Mouse (Mus musculus) lung, postnatal 10 days (tissue): ENCODE measurements around the gene Cradd.

Experiments
- DNase-seq: peaks from one replicate; pipeline ENCODE4 v3.0.0; 2021

Gene Cradd

GRCm38 (mm10) chr10:95149666-95150065 lies 174.3 kb downstream of the Cradd start:
- no peak for DNase-seq

GRCm38 (mm10) chr10:95148641-95149040 lies 175.3 kb downstream of the Cradd start:
- DNase-seq, result no peak

GRCm38 (mm10) chr10:95147136-95147901 lies 176.6 kb downstream of the Cradd start:
- DNase-seq, result no peak

GRCm38 (mm10) chr10:95146491-95146890 lies 177.4 kb downstream of the Cradd start:
- DNase-seq, result peak; percentile 79

DNA sequence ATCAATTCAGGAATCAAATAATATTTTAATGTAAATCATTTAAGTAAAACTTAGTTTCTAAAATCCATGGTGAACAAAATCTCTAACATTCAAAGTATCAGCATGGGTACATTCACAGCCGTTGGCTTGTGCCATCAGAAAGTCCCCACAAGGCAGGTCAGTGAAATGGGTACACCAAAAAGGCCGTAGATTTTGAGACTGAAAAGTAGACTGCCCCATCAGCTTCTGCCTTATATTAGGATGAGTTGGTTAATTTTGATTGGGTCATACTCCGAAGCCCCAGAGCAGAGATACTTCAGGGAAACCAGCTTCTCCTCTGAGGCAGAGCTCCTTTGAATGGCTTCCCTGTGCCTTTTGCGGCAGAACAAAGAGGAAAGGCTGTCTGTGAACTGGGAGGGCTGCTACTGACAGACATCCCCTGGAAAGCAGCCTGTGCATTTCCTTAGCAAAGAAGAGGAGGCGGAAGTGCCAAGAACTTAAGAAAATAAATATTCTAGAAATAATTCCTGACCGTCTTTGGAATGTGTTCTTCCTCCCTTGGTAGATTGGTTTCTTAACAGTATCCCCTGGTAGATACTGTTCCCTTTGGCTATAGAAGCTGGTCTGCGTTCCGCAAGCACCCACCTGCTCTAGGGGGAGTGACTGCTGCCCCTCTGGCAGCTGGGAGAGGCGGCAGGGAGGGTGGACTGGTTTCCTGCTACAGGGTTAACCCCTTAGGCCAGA lies 178.6 kb downstream of the Cradd start:
- DNase-seq, result peak; percentile 68

DNA sequence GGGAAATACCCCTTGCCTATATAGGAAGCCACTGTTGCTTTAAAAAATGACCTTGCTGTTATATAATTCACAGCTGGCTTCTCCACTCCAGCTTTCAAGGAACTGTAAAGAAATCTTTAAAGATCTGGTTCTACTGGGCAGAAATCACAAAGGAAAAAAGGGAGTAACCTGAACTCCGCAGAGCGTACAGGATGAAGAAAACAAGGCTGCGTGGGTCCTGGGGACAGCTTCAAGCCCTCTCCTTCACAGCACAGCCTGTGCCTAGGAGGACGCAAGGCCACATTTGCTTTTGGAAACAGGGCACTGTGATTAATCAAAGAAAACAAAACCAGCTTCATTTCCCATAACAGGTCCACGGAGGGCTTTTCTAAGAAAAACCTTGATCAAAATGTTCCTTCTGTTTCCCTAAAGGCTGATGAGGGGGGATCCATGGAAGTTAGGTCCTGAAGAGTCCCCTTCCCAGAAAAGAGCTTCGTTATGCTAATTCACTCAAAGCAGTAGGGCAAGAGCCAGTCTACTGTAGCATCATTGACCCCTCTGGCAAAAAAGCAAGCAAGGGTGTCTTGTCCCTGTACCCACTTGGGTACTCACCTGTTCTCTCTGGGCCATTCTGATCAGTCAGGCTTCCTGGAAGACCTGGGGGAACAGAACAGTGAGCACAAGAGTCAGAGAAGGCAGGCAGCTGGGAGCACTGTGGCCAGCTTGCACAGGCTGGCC lies 179.4 kb downstream of the Cradd start:
- no peak for DNase-seq

- DNase-seq, result peak; percentile 60
These were observed 180.4 kb downstream of the Cradd start for GRCm38 (mm10) chr10:95143446-95144114.

GRCm38 (mm10) chr10:95142844-95143435 lies 181.0 kb downstream of the Cradd start:
- DNase-seq, result peak; percentile 91

- DNase-seq, result no peak
These were observed 182.9 kb downstream of the Cradd start for GRCm38 (mm10) chr10:95141075-95141474.

DNA sequence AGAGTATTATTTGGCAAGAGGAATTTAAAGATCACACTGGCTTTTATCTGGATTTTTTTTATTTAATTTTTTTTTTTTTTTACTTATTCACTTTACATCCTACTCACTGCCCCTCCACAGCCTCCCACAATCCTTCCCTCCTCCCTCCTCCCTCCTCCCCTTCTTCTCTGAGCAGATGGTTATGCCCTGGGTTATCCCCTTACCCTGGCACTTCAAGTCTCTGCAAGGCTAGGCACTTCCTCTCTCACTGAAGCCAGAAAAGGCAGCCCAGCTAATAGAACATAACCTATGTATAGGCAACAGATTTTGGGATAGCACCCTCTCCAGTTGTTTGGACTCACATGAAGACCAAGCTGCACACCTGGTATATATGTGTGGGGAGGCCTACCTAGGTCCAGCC lies 183.7 kb downstream of the Cradd start:
- DNase-seq, result no peak

- DNase-seq, result peak; percentile 76
These were observed 184.3 kb downstream of the Cradd start for GRCm38 (mm10) chr10:95139645-95140044.

GRCm38 (mm10) chr10:95133057-95133456 lies 190.9 kb downstream of the Cradd start:
- DNase-seq, result no peak
